Mouse (Mus musculus): ENCODE measurements around the gene Hexdc.

DNA sequence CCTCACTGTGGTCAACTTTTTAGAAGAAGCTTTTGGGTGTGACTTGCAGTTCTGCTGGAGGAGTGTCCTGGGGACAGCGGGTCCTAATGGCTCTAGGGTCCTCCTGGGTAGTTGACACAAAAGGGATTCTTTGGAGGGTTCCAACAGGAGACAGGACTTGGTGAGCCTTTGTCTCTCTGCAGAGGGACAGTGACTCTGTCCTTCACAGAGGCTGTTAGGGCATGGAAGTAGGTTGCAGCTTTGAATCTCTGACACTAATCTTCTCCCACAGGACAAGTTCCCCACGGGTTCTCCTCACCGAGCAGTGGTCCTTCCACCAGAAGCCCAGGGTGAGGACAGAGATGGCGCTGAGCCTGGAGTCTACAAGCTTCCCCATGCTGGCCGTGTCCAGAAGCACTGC, 44.3 kb upstream of the Hexdc start, which contains the start of gene Uts2r:
- no peak for TF ChIP-seq GATA1 (IDR thresholded peaks at IDR 0.05; ENCODE audit: low read length)
- no peak for TF ChIP-seq TAL1 (IDR thresholded peaks at IDR 0.05; ENCODE audit: low read length)

All from erythroblast, embryonic 14.5 days (primary cell).